Mouse (Mus musculus): ENCODE measurements around the gene Gp1ba. TPM values are rescaled to one million over a fixed set of nuclear protein-coding genes. Genes with fewer than 3 reads are reported as not detected.

Gp1ba gene
- polyA plus RNA-seq, 1 experiment = not detected

GRCm38 (mm10) chr11:70651391-70651790 is 12.5 kb downstream of the Gp1ba start:
- peak overlapping the region; percentile 99 for H3K27ac ChIP-seq (ENCODE audit: insufficient read depth, low read depth, low read length)
- H3K4me1 ChIP-seq (ENCODE audit: control insufficient read depth, insufficient read depth, low read length) = peaks cover 20% of the 10 kb centered on the region
- peak overlapping the region; percentile 100 for H3K4me3 ChIP-seq (ENCODE audit: insufficient read depth, low read length)

GRCm38 (mm10) chr11:70652029-70652883 is 13.3 kb downstream of the Gp1ba start:
- TF ChIP-seq POLR2A (IDR thresholded peaks at IDR 0.05; ENCODE audit: borderline replicate concordance, low read depth, low read length) (no peak), CTCF (IDR thresholded peaks at IDR 0.05; ENCODE audit: low read depth, low read length) (no peak)
- H3K4me1 ChIP-seq (ENCODE audit: control insufficient read depth, insufficient read depth, low read length) = peaks cover 27% of the 10 kb centered on the region
- peak overlapping the region; percentile 100 for H3K4me3 ChIP-seq (ENCODE audit: insufficient read depth, low read length)
- H3K27ac ChIP-seq (ENCODE audit: insufficient read depth, low read depth, low read length) = peak overlapping the region; percentile 99

More at GRCm38 (mm10) chr11:70651391-70651790, 12.5 kb downstream of the Gp1ba start:
- TF ChIP-seq CTCF (IDR thresholded peaks at IDR 0.05; ENCODE audit: low read depth, low read length) (no peak), POLR2A (IDR thresholded peaks at IDR 0.05; ENCODE audit: borderline replicate concordance, low read depth, low read length) (no peak)

GRCm38 (mm10) chr11:70652884-70653344 is 14.0 kb downstream of the Gp1ba start:
- Histone ChIP-seq H3K4me3 (ENCODE audit: insufficient read depth, low read length) (peak overlapping the region; percentile 100), H3K27ac (ENCODE audit: insufficient read depth, low read depth, low read length) (peak overlapping the region; percentile 99), H3K4me1 (ENCODE audit: control insufficient read depth, insufficient read depth, low read length) (peaks cover 34% of the 10 kb centered on the region)
- TF ChIP-seq CTCF (IDR thresholded peaks at IDR 0.05; ENCODE audit: low read depth, low read length) = no peak
- no peak for TF ChIP-seq POLR2A (IDR thresholded peaks at IDR 0.05; ENCODE audit: borderline replicate concordance, low read depth, low read length)

- peak; percentile 51; the same call in 1 of the 2 replicates for TF ChIP-seq POLR2A (IDR thresholded peaks at IDR 0.05; ENCODE audit: borderline replicate concordance, low read depth, low read length)
- TF ChIP-seq CTCF (IDR thresholded peaks at IDR 0.05; ENCODE audit: low read depth, low read length) = no peak
- Histone ChIP-seq H3K4me1 (ENCODE audit: control insufficient read depth, insufficient read depth, low read length) (peaks cover 40% of the 10 kb centered on the region), H3K4me3 (ENCODE audit: insufficient read depth, low read length) (peak overlapping the region; percentile 100), H3K27ac (ENCODE audit: insufficient read depth, low read depth, low read length) (peak overlapping the region; percentile 99)
Observed at GRCm38 (mm10) chr11:70653345-70654197, 14.6 kb downstream of the Gp1ba start.

- peak within 1 kb of the TSS; percentile 99 for H3K27ac ChIP-seq (ENCODE audit: insufficient read depth, low read depth, low read length)
- TF ChIP-seq POLR2A (IDR thresholded peaks at IDR 0.05; ENCODE audit: borderline replicate concordance, low read depth, low read length) (no peak; the same call in 1 of the 2 replicates), CTCF (IDR thresholded peaks at IDR 0.05; ENCODE audit: low read depth, low read length) (no peak)
- H3K4me3 ChIP-seq (ENCODE audit: insufficient read depth, low read length) = peak within 1 kb of the TSS; percentile 100
- peaks cover 42% of the 10 kb centered on the region for H3K4me1 ChIP-seq (ENCODE audit: control insufficient read depth, insufficient read depth, low read length)
Observed at GRCm38 (mm10) chr11:70654198-70654922, 15.4 kb downstream of the Gp1ba start, which contains the start of gene Pfn1. Pfn1 (minus strand) TSS chr11:70654644.

GRCm38 (mm10) chr11:70654923-70655570 is 16.1 kb downstream of the Gp1ba start:
- peaks cover 40% of the 10 kb centered on the region for H3K4me1 ChIP-seq (ENCODE audit: control insufficient read depth, insufficient read depth, low read length)
- peak overlapping the region; percentile 97 for H3K27ac ChIP-seq (ENCODE audit: insufficient read depth, low read depth, low read length)
- H3K4me3 ChIP-seq (ENCODE audit: insufficient read depth, low read length) = peak overlapping the region; percentile 84
- no peak for TF ChIP-seq CTCF (IDR thresholded peaks at IDR 0.05; ENCODE audit: low read depth, low read length)
- TF ChIP-seq POLR2A (IDR thresholded peaks at IDR 0.05; ENCODE audit: borderline replicate concordance, low read depth, low read length) = no peak

GRCm38 (mm10) chr11:70655571-70656455 is 16.9 kb downstream of the Gp1ba start:
- Histone ChIP-seq H3K4me3 (ENCODE audit: insufficient read depth, low read length) (peak overlapping the region; percentile 84), H3K4me1 (ENCODE audit: control insufficient read depth, insufficient read depth, low read length) (peaks cover 35% of the 10 kb centered on the region), H3K27ac (ENCODE audit: insufficient read depth, low read depth, low read length) (peak overlapping the region; percentile 97)
- TF ChIP-seq POLR2A (IDR thresholded peaks at IDR 0.05; ENCODE audit: borderline replicate concordance, low read depth, low read length) (no peak), CTCF (IDR thresholded peaks at IDR 0.05; ENCODE audit: low read depth, low read length) (no peak)

GRCm38 (mm10) chr11:70656456-70656927 is 17.6 kb downstream of the Gp1ba start:
- peak overlapping the region; percentile 97 for H3K27ac ChIP-seq (ENCODE audit: insufficient read depth, low read depth, low read length)
- H3K4me1 ChIP-seq (ENCODE audit: control insufficient read depth, insufficient read depth, low read length) = peaks cover 32% of the 10 kb centered on the region
- H3K4me3 ChIP-seq (ENCODE audit: insufficient read depth, low read length) = peak overlapping the region; percentile 84
- TF ChIP-seq POLR2A (IDR thresholded peaks at IDR 0.05; ENCODE audit: borderline replicate concordance, low read depth, low read length) (no peak), CTCF (IDR thresholded peaks at IDR 0.05; ENCODE audit: low read depth, low read length) (no peak)
